Mouse (Mus musculus) layer of hippocampus, adult 18-20 months (tissue): Measurements from ENCODE around the gene Ampd3. TPM values are rescaled to one million over a fixed set of nuclear protein-coding genes. Genes with fewer than 3 reads are reported as not detected.
A peak's percentile ranks its signal among the peaks of the same experiment; 100 is the strongest.

Experiments
- DNase-seq, 2 experiments: peaks; one replicate each; pipeline ENCODE4 v3.0.0; 2022; ENCODE audit warnings: low spot score in 2 of 2
- long read RNA-seq: library from polyadenylated mRNA; stranded (forward); transcript quantifications from one replicate; pipeline ENCODE4 v2.0.0, GENCODE M21; 2021
- total RNA-seq, 2 experiments: library from RNA; stranded (reverse); gene quantifications; 2 replicates each; pipeline ENCODE4 v1.2.3; 2021

Gene Ampd3
- 10 to 100 TPM; 23.8 to 24.5 TPM for total RNA-seq
- long read RNA-seq, full-length matches to known transcripts, result 19 of 39 reads
- long read RNA-seq, partial matches to known transcripts, result 3 of 39 reads
- long read RNA-seq, other reads (novel, unspliced or antisense), result 17 of 39 reads

DNA sequence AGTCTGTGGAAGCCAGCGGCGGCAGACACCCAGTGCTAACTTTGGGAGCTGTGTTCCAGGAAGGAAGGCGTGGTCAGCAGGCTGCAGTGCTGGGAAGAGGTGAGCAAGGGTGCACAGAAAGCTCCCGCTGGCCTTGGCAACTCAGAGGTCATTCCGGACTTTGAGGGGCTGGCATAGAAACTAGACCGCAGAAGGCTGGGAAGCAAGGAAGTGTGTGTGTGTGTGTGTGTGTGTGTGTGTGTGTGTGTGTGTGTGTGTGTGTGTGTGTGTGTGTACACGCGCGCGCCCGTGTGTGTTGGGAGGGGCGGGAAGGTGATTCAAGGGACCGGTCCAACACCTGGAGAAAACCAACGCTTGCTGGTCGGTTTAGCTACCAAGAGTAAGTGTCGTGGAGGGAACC, at the start of gene Ampd3:
TSS of gene Ampd3 (plus strand) at position 206 of the 400 bp plus-strand sequence.
- no peak for DNase-seq

DNA sequence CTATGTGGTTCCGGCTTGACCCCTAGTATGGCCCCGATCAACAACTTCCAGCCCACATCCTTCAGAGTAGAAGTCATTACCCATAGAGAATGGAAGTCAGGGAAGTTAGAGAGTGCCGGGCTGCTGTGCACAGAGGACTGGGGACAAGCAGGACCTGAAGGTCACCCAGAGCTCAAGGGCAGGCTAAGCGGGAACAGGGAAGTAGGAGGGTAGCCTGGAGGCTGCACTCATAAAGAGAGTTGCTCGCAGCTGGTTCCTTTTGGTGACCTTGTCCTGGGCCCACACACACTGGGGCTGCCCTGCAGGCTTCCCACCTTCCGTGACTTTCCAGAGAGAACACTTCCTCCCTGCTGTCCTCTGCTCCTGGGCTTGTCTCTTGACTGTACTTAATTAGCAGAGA, 49.5 kb upstream of the Ampd3 start:
- no peak for DNase-seq

DNA sequence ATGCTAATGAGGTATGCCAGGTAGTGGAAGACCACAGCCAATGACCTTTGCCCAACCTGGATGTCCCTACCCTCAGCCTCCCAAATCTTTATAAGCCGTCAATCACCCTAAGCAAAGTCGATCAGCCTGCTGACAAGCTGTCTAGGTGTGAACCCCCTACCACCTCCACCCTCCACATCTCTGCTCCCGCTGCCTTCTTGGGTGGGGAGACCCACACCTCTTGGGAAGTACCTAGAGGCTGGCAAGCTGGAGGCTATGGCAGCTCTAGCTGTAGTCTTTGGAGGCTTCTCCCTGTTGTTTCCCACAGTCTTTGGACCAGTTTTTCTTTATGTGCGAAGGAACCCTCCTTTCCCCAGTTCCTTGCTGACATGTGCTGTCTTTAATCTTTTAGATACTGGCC, 48.1 kb upstream of the Ampd3 start:
- DNase-seq, result no peak

DNA sequence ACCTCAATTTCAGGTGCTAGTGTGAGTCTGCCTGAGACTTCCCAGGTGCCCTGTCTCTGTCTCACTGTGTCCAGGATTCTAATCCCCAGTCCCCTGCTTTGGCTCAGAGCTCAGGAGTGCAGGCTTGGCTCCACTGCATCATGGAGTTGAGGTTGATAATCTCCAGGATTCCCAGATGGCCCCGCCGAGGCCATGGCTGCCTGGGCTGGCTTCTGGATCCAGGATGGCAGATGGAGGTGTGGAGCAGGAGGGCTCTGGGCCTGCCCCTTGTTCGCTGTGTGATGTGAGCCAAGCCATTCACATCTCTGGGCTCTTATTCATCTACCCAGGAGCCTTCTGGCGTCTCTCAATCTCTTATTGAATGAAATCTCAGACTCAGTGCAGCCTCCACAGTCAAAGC, 45.8 kb upstream of the Ampd3 start:
- no peak for DNase-seq

DNA sequence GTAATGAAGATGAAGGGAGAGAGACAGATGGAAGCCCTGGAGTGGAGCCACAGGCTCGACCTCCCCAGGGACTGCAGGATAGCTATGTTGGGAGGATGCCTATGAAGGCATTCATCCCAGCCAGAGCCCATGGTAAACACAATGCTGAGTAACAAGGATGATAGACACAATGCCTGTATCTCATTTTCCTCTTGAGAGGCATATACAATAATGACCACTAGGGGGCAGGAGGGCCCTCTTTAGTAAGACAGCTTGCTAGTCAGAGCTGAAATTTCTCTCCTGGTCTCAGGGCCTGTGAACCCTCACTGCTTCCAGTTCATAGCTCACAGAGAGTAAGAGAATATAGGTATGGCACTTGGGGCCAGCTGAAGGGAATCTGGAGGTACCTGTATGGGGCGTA, 41.0 kb upstream of the Ampd3 start:
- peak in 1 of 2 experiments; percentile 83 for DNase-seq

DNA sequence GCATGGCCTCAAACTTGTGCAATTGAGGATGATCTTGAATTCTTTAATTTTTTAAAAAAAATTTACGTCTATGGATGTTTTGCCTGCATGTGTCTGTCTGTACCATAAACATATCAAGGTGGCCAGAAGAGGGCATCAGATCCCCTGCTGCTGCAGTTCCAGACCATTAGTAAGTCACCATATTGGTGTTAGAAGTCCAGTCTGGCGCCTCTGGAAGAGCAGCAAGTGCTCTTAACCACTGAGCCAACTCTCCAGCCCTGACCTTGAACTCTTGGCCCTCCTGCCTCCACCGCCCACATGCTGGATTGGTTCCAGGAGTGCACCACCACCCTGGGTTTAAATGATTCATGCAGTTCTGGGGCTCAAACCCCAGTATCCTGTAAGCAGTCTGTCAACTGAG, 39.1 kb upstream of the Ampd3 start:
- peak in 1 of 2 experiments; percentile 40 for DNase-seq

DNA sequence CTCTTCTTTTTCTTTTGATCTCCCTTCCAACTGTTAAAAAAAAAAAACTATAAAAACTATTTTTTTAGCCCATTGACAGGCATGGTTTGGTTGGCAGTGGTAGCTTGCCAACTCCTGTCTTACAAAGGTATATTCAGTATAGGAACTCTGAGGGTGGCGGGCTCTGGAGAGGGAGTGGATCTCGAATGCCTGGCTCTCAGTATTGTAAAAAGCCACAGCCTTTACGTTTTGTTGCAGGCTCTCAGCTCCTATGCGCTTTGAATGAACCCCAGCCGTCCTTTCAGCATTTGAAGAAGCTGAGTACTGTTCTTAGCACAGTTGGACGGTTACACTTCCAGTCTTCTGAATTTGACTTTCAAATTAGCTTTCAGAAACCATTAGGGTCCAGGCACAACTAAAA, 38.7 kb upstream of the Ampd3 start:
- DNase-seq, result no peak

DNA sequence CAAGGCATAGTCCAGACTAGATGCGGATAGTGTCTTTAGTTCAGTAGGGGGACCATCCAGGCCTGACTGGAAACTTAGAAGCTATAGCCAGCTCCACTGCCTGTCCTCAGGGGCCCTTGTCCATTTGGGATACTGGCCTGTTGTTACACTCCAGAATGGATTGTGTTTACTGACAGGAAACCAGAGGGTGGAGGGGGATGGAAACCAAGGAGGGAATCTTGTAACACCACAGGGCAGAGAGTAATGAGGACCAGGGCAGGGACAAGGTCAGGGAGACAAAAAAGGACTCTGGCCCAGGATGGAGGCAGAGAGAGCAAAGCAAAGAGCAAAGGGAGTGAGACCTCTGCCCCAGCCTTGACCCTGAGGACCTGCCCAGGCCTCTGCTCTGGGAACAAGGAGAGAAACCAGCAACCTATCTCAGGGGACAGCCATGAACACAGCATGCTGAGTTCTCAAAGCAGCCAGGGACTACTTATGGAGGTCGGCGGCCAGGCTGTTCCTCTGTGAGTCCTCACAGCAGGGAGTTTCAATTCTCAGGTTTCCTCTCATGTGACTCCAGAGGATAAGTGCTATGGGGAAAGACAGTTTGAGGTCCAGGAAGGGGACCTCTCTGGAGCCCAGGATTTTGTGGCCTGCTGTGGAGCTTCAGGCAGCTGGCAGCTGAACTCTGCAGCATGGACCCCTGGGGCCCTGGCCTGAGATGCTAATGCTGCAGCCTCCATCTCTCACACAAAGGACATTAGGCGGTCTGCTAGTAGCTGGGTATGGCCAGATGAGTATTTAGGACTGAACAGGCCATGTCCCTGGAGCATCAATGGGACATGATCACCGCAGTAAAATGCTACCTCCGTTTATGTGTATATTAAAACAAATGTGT, 36.7 kb upstream of the Ampd3 start:
- DNase-seq, result no peak

DNA sequence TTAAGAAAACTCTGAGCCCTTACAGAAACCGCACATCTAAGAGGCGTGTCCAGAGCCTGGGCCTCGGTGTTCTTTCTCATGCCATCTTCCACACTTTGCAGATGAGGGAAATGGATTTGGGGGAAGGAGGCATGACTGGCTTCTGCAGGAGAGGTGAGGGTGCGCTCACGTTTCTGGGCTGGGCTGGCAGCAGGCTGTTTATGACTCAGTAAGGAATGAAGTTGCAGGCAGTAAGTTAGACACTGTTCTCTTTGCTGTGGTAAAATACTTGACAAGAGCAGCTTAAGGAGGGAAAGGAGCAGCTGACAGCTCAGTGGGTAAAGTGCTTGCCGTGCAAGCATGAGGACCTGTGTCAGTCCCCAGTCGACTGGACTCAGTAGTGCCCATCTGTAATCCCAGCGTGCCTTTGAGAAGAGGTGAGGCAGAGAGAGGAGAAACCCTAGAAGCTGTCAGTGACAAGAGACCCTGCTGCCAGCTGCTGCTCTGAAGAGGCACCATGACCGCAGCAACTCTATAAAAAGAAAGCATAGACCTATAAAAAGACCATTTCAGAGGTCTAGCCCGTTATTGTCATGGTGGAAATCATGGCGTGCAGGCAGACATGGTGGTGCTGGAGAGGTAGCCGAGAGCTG, 35.9 kb upstream of the Ampd3 start:
- DNase-seq, result no peak

DNA sequence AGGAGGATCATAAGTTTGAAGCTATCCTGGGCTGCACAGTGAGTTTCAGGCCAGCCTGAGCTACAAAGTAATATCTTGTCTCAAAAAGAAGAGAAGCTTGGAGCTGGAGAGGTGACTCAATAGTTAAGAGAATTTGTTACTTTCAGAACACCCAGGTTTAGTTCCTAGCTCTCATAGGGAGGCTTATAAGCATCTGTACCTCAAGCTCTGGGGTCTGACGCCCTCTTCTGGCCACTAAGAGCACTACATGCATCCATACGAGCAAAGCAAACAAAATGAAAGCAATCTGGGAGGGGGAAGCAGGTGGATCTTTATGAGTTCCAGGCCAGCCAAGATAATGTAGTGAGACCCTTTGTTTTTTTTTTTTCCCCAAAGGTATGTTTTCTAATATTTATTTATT, 31.1 kb upstream of the Ampd3 start:
- DNase-seq, result no peak

DNA sequence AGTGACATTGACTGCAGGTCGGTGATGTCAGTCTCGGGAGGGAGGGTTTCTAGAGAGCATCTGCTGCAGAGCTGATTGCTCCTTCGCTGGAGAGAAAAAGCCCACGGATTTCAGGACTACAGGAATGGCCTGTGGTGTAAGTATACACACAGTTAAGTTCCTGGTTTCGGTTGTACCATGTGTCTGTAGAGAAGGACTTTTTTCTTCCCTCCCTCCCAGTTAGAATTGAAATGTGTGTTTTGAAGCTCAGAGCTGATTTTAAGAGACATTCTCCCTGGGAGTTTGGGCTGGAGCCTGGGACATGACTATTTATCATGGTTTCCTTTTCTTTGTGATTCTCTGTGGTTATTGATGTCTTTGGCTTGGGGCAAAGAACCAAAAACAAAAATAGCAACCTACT, 28.2 kb upstream of the Ampd3 start:
- DNase-seq, result no peak

DNA sequence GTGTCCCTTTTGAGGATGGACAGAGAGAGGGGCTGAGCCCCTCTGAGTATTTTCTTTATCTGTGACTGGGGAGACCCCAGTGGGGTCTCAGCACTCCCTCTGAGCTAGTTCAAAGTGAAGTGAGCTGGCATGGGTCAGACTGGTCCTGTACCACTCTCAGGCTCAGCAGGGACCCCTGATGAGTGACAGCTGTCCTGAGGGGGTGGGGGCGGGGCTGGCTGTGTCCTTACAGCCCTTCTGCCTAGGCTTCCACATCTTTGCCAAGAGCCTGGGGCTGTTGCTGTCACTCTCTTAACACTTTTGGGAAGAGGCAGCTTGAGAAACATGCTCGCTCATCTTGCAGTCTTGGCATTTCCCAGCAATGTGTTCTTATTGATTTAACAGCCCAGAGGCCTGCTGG, 27.8 kb upstream of the Ampd3 start:
- DNase-seq, result no peak

DNA sequence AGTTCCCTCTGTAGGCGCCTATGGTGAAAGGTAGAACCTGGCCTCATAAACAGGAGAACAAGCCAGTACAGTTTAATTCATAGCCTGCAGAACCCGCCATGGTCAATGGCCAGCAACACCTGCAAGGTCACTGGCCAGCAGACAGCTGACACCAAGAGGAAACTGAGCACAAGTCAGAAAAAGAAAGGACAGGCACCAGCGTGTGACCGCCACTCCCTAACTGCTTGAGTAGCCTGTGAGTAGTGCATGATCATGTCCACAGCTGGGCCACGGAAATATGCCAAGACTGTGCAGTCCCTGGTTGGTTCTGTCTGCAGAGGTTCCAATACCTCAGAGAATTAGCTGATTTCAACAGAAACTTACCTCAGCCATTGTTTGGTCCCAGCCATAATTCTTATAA, 26.0 kb upstream of the Ampd3 start:
- no peak for DNase-seq

DNA sequence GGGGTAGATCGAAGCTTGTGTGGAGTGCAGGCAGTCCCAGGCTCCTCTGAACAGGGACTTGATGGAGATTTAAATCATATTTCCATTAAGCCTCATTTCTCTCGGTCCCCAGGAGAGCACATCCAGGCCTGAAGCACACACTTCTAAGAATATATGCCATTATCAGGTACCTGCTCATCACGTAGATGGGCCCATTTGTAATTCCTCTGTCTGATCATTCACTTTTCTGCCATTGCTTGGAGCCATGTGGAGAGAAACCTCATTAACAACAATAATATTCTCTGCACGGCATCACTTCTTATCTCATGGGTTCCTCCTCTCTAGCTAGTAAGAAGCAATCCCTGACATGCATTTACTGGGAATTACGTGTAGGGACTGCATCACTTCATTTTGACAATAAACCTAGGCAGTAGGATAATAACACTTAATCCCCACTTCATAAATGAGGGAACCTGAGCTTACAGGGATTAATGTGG, 21.9 kb upstream of the Ampd3 start:
- no peak for DNase-seq

DNA sequence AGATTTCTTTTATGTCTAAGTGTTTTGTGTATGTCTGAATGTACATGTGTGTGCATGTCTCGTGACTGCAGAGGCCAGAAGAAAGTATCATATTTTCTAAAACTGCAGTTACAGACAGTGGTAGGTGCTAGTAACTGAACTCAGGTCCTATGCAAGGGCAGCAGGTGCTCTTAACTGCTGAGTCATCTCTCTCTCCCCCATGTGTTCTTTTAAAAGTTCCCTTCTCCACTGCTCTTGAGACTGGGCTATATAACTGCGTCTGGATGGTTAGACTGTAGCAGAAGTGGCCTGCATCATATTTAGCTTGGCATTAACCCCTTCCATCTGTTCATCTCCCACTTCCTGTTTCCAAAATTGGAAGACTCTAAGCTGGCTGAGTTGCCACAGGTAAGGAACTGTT, 21.2 kb upstream of the Ampd3 start:
- DNase-seq, result no peak

DNA sequence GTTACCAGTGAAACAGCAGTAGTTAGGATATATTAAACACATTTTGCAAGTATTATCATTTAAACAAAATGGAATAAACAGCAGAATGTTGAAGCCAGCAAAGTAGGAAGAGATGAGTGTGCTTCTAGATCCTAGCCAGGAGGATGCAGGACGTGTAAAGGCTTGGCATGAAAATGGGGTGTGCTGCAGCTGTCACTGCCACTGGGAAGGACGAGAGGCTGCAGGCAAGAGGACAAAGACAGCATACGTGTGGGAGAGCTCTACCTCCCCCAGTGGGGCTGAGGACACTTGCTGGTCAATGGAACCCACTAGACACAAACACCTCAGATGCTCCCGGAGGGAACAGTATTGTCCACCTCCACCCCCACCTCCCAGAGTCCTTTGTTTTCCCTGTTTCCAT, 17.2 kb upstream of the Ampd3 start:
- DNase-seq, result no peak

DNA sequence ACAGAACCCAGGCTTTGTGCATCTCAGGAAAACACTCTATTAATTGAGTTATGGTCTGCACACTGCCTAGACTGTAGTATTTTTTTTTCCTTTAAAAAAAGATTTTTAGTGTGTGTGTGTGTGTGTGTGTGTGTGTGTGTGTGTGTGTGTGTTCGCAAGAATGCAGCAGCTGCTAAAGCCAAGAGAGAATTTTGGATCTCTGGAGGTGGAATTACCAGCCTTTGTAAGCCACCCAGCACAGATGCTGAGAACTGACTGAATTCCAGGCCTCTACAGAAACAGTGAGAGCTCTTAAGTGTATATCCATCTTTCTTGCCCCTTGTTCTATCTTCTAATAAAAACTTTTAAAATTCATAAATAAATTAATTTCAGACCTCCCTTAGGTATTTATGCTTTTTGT, 16.4 kb upstream of the Ampd3 start:
- no peak for DNase-seq

DNA sequence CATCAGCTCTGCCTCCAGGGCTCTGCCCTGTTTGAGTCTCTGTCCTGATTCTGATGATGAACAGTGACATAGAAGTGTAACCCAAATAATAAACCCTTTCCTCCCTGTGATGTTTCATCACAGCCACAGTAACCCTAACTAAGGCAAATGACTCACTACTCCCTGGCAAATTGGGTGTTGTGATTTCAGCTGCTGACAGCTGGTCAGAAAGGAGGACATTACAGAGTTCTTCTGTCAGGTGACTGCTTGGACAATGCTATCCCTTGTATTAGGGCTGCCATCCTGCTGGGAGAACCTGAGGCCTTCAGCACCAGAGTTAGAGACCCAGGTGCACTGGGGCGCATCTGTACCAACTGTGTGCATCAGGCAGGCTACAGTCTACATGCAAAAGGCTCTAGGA, 14.7 kb upstream of the Ampd3 start:
- DNase-seq, result no peak

DNA sequence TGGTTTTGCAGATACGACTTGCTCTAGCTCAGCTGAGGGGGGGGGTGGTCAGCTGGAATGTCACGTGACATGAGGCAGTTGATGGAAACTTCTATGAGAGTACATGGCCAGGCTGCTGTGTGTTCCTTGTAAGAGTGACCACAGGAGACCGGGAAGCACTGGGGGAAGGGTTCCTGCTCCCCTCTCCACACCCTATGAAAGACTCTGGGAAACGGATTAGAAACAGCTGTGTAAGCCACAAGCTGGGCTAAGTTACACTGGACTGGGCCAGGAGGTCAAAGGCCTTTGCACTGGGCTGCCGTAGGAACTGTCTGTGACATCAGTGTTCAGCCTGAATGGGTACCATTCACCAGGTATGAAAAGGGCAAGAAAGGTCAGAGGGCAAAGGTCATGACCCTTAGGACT, 14.1 kb upstream of the Ampd3 start:
- no peak for DNase-seq

DNA sequence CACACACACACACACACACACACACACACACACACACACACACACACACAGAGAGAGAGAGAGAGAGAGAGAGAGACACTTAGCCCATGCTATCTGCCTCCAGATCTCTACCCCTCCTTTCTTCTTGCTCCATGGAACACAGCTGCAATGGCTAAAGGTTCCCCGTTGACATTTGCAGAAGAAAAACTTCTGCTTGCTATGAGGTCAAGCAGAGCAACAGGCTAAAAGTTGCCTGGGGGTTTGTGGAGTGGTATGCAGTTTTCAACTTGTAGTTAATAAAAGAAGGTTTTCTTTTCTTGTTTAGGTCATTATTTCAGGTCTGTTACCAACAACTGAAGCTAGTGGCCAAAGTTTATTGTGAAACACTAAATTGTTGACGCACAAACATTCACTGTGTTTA, 11.6 kb upstream of the Ampd3 start:
- no peak for DNase-seq

DNA sequence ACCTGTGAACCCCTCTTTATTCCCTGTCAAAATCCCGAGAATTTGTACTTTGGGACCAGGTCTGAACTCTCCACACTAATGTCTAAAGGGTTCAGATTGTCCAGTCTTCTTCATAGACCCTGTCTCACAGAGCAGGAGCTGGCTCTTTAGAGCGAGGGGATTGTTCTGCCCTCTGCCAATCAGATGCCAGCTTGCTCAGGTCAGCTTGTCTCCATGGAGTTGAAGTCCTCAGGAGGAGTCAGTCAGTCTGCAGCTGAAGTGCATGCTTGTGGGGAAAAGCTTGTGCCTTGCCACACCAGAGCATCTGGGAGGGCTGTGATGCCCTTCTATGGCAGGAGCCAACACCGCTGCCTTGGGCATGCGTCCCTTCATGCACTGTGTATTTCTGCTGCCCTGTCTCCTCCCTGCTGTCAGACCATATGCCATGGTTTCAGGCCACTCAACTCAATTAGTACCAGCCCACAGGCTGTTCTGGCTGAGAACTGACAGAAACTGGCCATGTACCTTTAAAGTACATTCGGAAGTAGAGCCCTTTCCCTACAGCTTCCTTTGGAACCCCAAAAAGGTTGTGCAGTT, 5.3 kb upstream of the Ampd3 start:
- no peak for DNase-seq

DNA sequence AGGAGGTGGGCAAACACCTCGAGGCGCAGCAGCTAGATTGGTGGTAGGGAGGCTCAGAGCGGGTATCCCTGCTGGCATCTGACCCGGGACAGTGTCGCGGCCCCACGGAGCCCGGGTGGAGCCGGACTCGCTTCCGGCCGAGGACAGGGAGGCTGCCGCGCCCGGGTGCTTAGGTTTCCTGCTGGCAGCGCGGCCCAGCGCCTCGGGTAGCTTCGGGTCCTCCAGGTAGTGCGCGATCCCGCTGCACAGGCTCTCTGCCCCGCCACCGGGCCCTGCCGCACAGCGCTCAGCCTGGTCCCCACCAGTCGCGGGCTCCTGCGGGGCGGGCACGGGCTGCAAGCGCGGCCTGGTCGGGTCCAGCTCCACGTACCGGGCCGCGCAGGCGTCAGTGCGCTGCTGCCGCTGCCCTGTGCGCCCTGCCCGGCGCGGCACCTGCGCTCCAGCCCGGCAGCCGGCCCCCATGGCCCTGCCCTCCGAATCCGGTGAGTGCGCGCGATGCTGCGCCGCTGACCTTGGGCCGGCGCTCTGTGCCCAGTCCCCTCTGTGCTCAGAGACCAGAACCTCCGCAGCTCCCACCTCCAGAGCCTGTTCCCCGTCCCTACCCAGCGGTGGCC, 552 bp downstream of the Ampd3 start:
- DNase-seq, result peak; percentile 30 to 47
